Comparison of ENCODE assay signal across 8 mouse cellular contexts in the genomic region with DNA sequence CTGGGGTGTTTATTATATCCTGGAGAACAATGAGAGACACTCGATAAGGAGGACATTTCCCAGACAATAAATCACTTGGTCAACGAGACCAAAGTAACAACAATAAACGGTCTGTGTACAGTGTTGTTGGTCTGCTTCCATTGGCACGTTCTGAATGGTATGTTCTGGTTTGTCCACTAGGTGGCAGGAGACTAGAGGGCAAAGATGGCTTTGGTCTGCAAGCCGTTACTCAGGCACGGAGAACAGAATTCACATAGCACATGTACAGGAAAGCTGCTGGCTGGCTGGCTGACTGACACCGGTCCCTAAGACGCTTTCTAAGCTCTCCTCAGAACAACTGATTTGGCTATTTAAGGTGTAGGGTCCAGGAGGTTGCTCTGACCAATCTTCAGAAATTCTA.
A peak's percentile ranks its signal among the peaks of the same experiment; 100 is the strongest.
DNase-seq lines count a peak whose midpoint lies in the region; ATAC-seq and TF ChIP-seq lines count a peak whose summit lies in the region.

No protein-coding gene starts in this region.

- TF ChIP-seq CTCF in forebrain, postnatal 0 days (IDR thresholded peaks at IDR 0.05; ENCODE audit: low read depth) = peak; percentile 98

- no peaks in the 10 kb centered on the region for H3K27me3 ChIP-seq in forebrain, postnatal 0 days (ENCODE audit: insufficient read depth, low read length)
- no peaks in the 10 kb centered on the region for H3K27me3 ChIP-seq in liver, embryonic 13.5 days
- H3K27me3 ChIP-seq in neural tube, embryonic 13.5 days = no peaks in the 10 kb centered on the region

- H3K9ac ChIP-seq in forebrain, postnatal 0 days = no peak overlapping the region
- H3K9ac ChIP-seq in liver, embryonic 13.5 days = no peak overlapping the region
- no peak overlapping the region for H3K9ac ChIP-seq in neural tube, embryonic 13.5 days

- WGBS in forebrain, postnatal 0 days = 11% methylated on average over 8 of the region's 8 CpGs
- WGBS in liver, embryonic 13.5 days (ENCODE audit: insufficient replicate concordance) = 10% methylated on average over 8 of the region's 8 CpGs
- WGBS in neural tube, embryonic 13.5 days = 7% methylated on average over 8 of the region's 8 CpGs

- no peaks in the 10 kb centered on the region for H3K36me3 ChIP-seq in forebrain, postnatal 0 days (ENCODE audit: insufficient read depth)
- H3K36me3 ChIP-seq in liver, embryonic 13.5 days = no peaks in the 10 kb centered on the region
- H3K36me3 ChIP-seq in neural tube, embryonic 13.5 days = no peaks in the 10 kb centered on the region

- H3K4me3 ChIP-seq in forebrain, postnatal 0 days (ENCODE audit: low read depth, low read length) = no peak overlapping the region
- H3K4me3 ChIP-seq in liver, embryonic 13.5 days (replicated peaks) = no peak overlapping the region
- H3K4me3 ChIP-seq in neural tube, embryonic 13.5 days = no peak overlapping the region

- H3K27ac ChIP-seq in forebrain, postnatal 0 days (ENCODE audit: low read depth, low read length) = no peak overlapping the region
- H3K27ac ChIP-seq in liver, embryonic 13.5 days = no peak overlapping the region
- no peak overlapping the region for H3K27ac ChIP-seq in neural tube, embryonic 13.5 days (replicated peaks)

- H3K9me3 ChIP-seq in forebrain, postnatal 0 days (ENCODE audit: low read length) = no peaks in the 10 kb centered on the region
- no peaks in the 10 kb centered on the region for H3K9me3 ChIP-seq in liver, embryonic 13.5 days (replicated peaks)
- no peaks in the 10 kb centered on the region for H3K9me3 ChIP-seq in neural tube, embryonic 13.5 days

- peak; percentile 60 for DNase-seq in CD4-positive helper T cell, adult 2 months (ENCODE audit: low read depth, low spot score)
- DNase-seq in MEL-GATA-1-ER (ENCODE audit: extremely low read depth, low read depth) = peak; percentile 49
- peak; percentile 71 to 75 for DNase-seq in cerebellum, adult 18-20 months
- DNase-seq in forebrain, postnatal 0 days = peak; percentile 85
- peak; percentile 65 to 66 for DNase-seq in kidney, adult 8-10 months
- DNase-seq in liver, embryonic 13.5 days = peak; percentile 8
- peak; percentile 67 for DNase-seq in thymus, postnatal 4 days

- peak; percentile 63 for ATAC-seq in forebrain, postnatal 0 days
- ATAC-seq in liver, embryonic 13.5 days (ENCODE audit: low read depth) = no peak
- ATAC-seq in neural tube, embryonic 13.5 days (ENCODE audit: low read depth) = peak; percentile 54; the same call in 1 of the 2 replicates

- peaks cover 18% of the 10 kb centered on the region for H3K4me1 ChIP-seq in forebrain, postnatal 0 days (ENCODE audit: insufficient read depth)
- H3K4me1 ChIP-seq in liver, embryonic 13.5 days (replicated peaks) = no peaks in the 10 kb centered on the region
- peaks cover 36% of the 10 kb centered on the region for H3K4me1 ChIP-seq in neural tube, embryonic 13.5 days (replicated peaks)

- no peak overlapping the region for H3K4me2 ChIP-seq in forebrain, postnatal 0 days (ENCODE audit: low read depth)
- H3K4me2 ChIP-seq in liver, embryonic 13.5 days = no peak overlapping the region
- H3K4me2 ChIP-seq in neural tube, embryonic 13.5 days = no peak overlapping the region

Comparison
In these comparisons a context has a peak if more than half of its experiments do, and no peak if none do; other contexts are left out.
1. DNase-seq: peak in every context shown above with its lines; median percentile 85 in forebrain, postnatal 0 days; 73 in cerebellum, adult 18-20 months; 67 in thymus, postnatal 4 days; 66 in kidney, adult 8-10 months; 60 in CD4-positive helper T cell, adult 2 months; 49 in MEL-GATA-1-ER; 8 in liver, embryonic 13.5 days.